Mouse (Mus musculus) c-Kit-negative CD71-positive TER-119-positive erythroid progenitor cells, embryonic 14.5 days (primary cell): Measurements from ENCODE around the gene Grasp.

Experiments used
- DNase-seq: peaks from one replicate; pipeline ENCODE4 v3.0.0-alpha.2; 2013; ENCODE audit warnings: low read depth, low spot score

Grasp gene

GRCm38 (mm10) chr15:101274380-101274779, 50.4 kb downstream of the Grasp start:
- no peak for DNase-seq

- no peak for DNase-seq
Observed at GRCm38 (mm10) chr15:101277351-101277899, 53.4 kb downstream of the Grasp start.

- no peak for DNase-seq
Observed at GRCm38 (mm10) chr15:101278589-101278988, 54.6 kb downstream of the Grasp start.

- DNase-seq = no peak
Observed at GRCm38 (mm10) chr15:101279430-101279999, 55.5 kb downstream of the Grasp start.
